Mouse (Mus musculus): Measurements from ENCODE around the gene Gm10392.

GRCm38 (mm10) chr11:77492911-77493332 is 26.1 kb downstream of the Gm10392 start:
- TF ChIP-seq CTCF (IDR thresholded peaks at IDR 0.05; ENCODE audit: control insufficient read depth, insufficient read depth, insufficient read length): no peak
- no peak for TF ChIP-seq MYOG (IDR thresholded peaks at IDR 0.05; ENCODE audit: control insufficient read depth, extremely low read depth, insufficient read length)
- TF ChIP-seq CEBPB (IDR thresholded peaks at IDR 0.05; ENCODE audit: low read depth): no peak
- TF ChIP-seq MYOD1 (IDR thresholded peaks at IDR 0.05; ENCODE audit: control insufficient read depth, insufficient read length, low read depth): no peak
- no peak for TF ChIP-seq MAX (IDR thresholded peaks at IDR 0.05)
